Mouse (Mus musculus) C2C12 (cell line): ENCODE results near the gene Unc45b.

Source experiments
- CTCF ChIP-seq: IDR thresholded peaks from one replicate; pipeline ENCODE4 v1.5.1; 2011; ENCODE audit not compliant: control insufficient read depth, insufficient read depth, insufficient read length
- FOSL1 ChIP-seq: IDR thresholded peaks from one replicate; pipeline ENCODE4 v1.8.0; 2011; ENCODE audit warnings: mild to moderate bottlenecking, low read length; ENCODE audit not compliant: poor library complexity, insufficient read depth, severe bottlenecking
- MAX ChIP-seq: IDR thresholded peaks from one replicate; pipeline ENCODE4 v1.6.1; 2011; ENCODE audit warnings: mild to moderate bottlenecking, control low read depth
- MYOD1 ChIP-seq: IDR thresholded peaks from one replicate; pipeline ENCODE4 v1.6.1; 2011; ENCODE audit warnings: low read depth; ENCODE audit not compliant: control insufficient read depth, insufficient read length
- MYOG ChIP-seq: IDR thresholded peaks from one replicate; pipeline ENCODE4 v1.6.1; 2011; ENCODE audit not compliant: control insufficient read depth, insufficient read length; ENCODE audit errors: extremely low read depth
- USF1 ChIP-seq: IDR thresholded peaks from one replicate; pipeline ENCODE4 v1.6.1; 2011; ENCODE audit warnings: low read depth, mild to moderate bottlenecking, control low read depth, moderate library complexity

DNA sequence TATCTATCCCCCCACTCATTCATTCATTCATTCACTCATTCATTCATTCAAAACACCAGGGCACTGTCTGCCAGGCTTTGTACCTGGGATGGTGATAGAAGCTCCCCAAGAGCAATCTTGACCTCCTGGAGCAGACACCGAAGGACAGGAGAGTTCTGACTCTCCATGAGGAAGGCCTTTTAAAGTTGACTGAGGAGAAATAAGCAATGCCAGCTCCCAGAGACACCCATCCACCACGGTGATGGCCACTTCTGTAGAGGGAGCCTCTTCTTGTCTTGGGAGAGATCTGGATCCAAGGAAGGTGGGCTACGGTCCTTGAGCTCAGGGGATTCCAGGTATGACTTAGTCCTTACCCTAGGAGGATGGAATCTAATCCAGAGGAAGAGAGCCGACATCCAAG, at the start of gene Unc45b:
- no peak for TF ChIP-seq MAX
- no peak for TF ChIP-seq CTCF
- no peak for TF ChIP-seq USF1
- no peak for TF ChIP-seq MYOG
- TF ChIP-seq MYOD1 = no peak
- TF ChIP-seq FOSL1 = no peak
